Mouse (Mus musculus): ENCODE results near the gene Col16a1. TPM values are rescaled to one million over a fixed set of nuclear protein-coding genes. Genes with fewer than 3 reads are reported as not detected.

Gene Col16a1
- polyA plus RNA-seq, 1 experiment, result 12.7 TPM

GRCm38 (mm10) chr4:130010723-130011122, 36.9 kb upstream of the Col16a1 start:
- TF ChIP-seq POLR2A (IDR thresholded peaks at IDR 0.05; ENCODE audit: low read depth, low read length) (no peak), CTCF (conservative IDR thresholded peaks at IDR 0.05; ENCODE audit: insufficient read depth, insufficient read length, low read depth, low read length) (no peak)
- H3K4me1 ChIP-seq (ENCODE audit: control insufficient read depth, insufficient read depth, low read length), result no peaks in the 10 kb centered on the region
- WGBS, result 89% methylated on average over 4 of the region's 4 CpGs
- H3K4me3 ChIP-seq (ENCODE audit: insufficient read depth, low read depth, low read length), result no peak overlapping the region
- H3K27ac ChIP-seq (ENCODE audit: insufficient read depth, low read depth, low read length), result no peak overlapping the region
- no peaks in the 10 kb centered on the region for H3K36me3 ChIP-seq (ENCODE audit: control insufficient read depth, insufficient read depth, low read length)
- DNase-seq, result no peak
- no peaks in the 10 kb centered on the region for H3K27me3 ChIP-seq (replicated peaks; ENCODE audit: control insufficient read depth, insufficient read depth, low read length)

DNA sequence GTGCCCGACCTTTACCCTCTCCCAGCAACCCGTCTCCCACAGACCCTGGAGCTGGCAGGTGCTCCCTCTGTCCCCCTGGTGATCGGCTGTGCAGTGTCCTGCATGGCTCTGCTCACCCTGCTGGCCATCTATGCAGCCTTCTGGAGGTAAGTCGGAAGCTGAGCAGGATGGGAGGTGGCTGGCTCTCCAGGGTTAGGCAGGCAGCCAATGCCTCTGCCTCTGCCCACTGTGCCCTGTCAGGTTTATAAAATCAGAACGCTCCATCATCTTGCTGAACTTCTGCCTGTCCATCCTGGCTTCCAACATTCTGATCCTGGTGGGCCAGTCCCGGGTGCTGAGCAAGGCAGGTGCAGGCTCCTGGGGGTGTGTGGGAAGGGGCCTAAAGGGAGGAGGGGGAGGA, 35.4 kb upstream of the Col16a1 start:
- Histone ChIP-seq H3K4me1 (ENCODE audit: control insufficient read depth, insufficient read depth, low read length) (no peaks in the 10 kb centered on the region), H3K27me3 (replicated peaks; ENCODE audit: control insufficient read depth, insufficient read depth, low read length) (no peaks in the 10 kb centered on the region), H3K4me3 (ENCODE audit: insufficient read depth, low read depth, low read length) (no peak overlapping the region), H3K36me3 (ENCODE audit: control insufficient read depth, insufficient read depth, low read length) (no peaks in the 10 kb centered on the region), H3K27ac (ENCODE audit: insufficient read depth, low read depth, low read length) (no peak overlapping the region)
- 77% methylated on average over 6 of the region's 6 CpGs for WGBS
- TF ChIP-seq POLR2A (IDR thresholded peaks at IDR 0.05; ENCODE audit: low read depth, low read length) (no peak), CTCF (conservative IDR thresholded peaks at IDR 0.05; ENCODE audit: insufficient read depth, insufficient read length, low read depth, low read length) (no peak)
- DNase-seq, result no peak

DNA sequence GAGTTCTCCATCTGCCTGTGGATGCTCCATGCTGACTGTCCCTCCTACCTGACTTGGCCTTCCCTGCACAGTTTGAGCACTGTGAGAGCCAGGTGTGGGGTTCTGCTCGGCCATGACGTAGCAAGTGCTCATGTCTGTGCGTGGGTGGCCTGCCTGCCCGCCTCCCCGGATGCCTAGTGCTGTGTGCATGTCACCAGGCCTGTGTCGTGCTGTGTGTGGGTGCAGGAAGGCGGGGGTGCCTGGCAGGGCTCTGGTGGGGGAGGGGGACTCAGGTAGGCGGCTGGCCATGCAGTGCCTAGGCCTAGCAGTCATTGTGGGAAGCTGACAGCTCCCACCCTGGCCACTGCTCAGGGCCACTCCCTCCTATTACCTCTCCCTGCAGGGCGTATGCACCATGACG, 34.5 kb upstream of the Col16a1 start:
- TF ChIP-seq POLR2A (IDR thresholded peaks at IDR 0.05; ENCODE audit: low read depth, low read length) (no peak), CTCF (conservative IDR thresholded peaks at IDR 0.05; ENCODE audit: insufficient read depth, insufficient read length, low read depth, low read length) (no peak)
- Histone ChIP-seq H3K27me3 (replicated peaks; ENCODE audit: control insufficient read depth, insufficient read depth, low read length) (no peaks in the 10 kb centered on the region), H3K27ac (ENCODE audit: insufficient read depth, low read depth, low read length) (no peak overlapping the region), H3K4me1 (ENCODE audit: control insufficient read depth, insufficient read depth, low read length) (no peaks in the 10 kb centered on the region), H3K4me3 (ENCODE audit: insufficient read depth, low read depth, low read length) (no peak overlapping the region), H3K36me3 (ENCODE audit: control insufficient read depth, insufficient read depth, low read length) (no peaks in the 10 kb centered on the region)
- DNase-seq, result no peak
- WGBS, result 85% methylated on average over 10 of the region's 10 CpGs

- H3K4me3 ChIP-seq (ENCODE audit: insufficient read depth, low read depth, low read length), result no peak overlapping the region
- DNase-seq, result no peak
These were observed 31.6 kb upstream of the Col16a1 start for GRCm38 (mm10) chr4:130016010-130016409.

GRCm38 (mm10) chr4:130017036-130017674, 30.5 kb upstream of the Col16a1 start:
- Histone ChIP-seq H3K27me3 (replicated peaks; ENCODE audit: control insufficient read depth, insufficient read depth, low read length) (no peaks in the 10 kb centered on the region), H3K36me3 (ENCODE audit: control insufficient read depth, insufficient read depth, low read length) (no peaks in the 10 kb centered on the region), H3K4me3 (ENCODE audit: insufficient read depth, low read depth, low read length) (no peak overlapping the region), H3K27ac (ENCODE audit: insufficient read depth, low read depth, low read length) (no peak overlapping the region), H3K4me1 (ENCODE audit: control insufficient read depth, insufficient read depth, low read length) (no peaks in the 10 kb centered on the region)
- no peak for DNase-seq
- TF ChIP-seq POLR2A (IDR thresholded peaks at IDR 0.05; ENCODE audit: low read depth, low read length), result no peak
- no peak for TF ChIP-seq CTCF (conservative IDR thresholded peaks at IDR 0.05; ENCODE audit: insufficient read depth, insufficient read length, low read depth, low read length)
- WGBS, result 74% methylated on average over 18 of the region's 18 CpGs

More at GRCm38 (mm10) chr4:130016010-130016409, 31.6 kb upstream of the Col16a1 start:
- 83% methylated on average over 4 of the region's 4 CpGs for WGBS
- Histone ChIP-seq H3K36me3 (ENCODE audit: control insufficient read depth, insufficient read depth, low read length) (no peaks in the 10 kb centered on the region), H3K27me3 (replicated peaks; ENCODE audit: control insufficient read depth, insufficient read depth, low read length) (no peaks in the 10 kb centered on the region), H3K27ac (ENCODE audit: insufficient read depth, low read depth, low read length) (no peak overlapping the region), H3K4me1 (ENCODE audit: control insufficient read depth, insufficient read depth, low read length) (no peaks in the 10 kb centered on the region)
- TF ChIP-seq POLR2A (IDR thresholded peaks at IDR 0.05; ENCODE audit: low read depth, low read length) (no peak), CTCF (conservative IDR thresholded peaks at IDR 0.05; ENCODE audit: insufficient read depth, insufficient read length, low read depth, low read length) (no peak)

DNA sequence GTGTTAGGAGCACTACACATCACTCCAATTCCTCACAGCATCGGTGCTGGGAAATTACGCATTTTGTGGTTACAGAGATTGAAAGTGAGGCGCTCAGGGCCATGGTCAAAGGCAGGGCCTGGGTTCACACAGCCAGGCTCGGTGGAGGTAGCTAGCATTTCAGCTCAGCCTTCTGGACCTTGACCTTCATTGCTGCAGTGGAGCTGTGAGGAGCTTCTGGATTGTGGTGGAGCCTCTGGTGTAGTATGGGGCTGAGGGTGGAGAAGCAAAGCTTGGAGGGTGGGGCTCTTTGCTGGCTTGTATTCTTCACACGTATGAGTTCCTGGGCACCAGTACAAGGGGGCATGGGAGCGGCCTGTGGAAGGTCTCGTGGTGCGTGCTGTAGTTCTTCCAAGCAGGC, 24.7 kb upstream of the Col16a1 start:
- Histone ChIP-seq H3K27ac (ENCODE audit: insufficient read depth, low read depth, low read length) (no peak overlapping the region), H3K36me3 (ENCODE audit: control insufficient read depth, insufficient read depth, low read length) (no peaks in the 10 kb centered on the region), H3K4me1 (ENCODE audit: control insufficient read depth, insufficient read depth, low read length) (no peaks in the 10 kb centered on the region), H3K27me3 (replicated peaks; ENCODE audit: control insufficient read depth, insufficient read depth, low read length) (no peaks in the 10 kb centered on the region), H3K4me3 (ENCODE audit: insufficient read depth, low read depth, low read length) (no peak overlapping the region)
- no peak for TF ChIP-seq CTCF (conservative IDR thresholded peaks at IDR 0.05; ENCODE audit: insufficient read depth, insufficient read length, low read depth, low read length)
- no peak for TF ChIP-seq POLR2A (IDR thresholded peaks at IDR 0.05; ENCODE audit: low read depth, low read length)
- 78% methylated on average over 8 of the region's 8 CpGs for WGBS
- DNase-seq, result no peak

- Histone ChIP-seq H3K4me1 (ENCODE audit: control insufficient read depth, insufficient read depth, low read length) (no peaks in the 10 kb centered on the region), H3K27me3 (replicated peaks; ENCODE audit: control insufficient read depth, insufficient read depth, low read length) (no peaks in the 10 kb centered on the region), H3K36me3 (ENCODE audit: control insufficient read depth, insufficient read depth, low read length) (no peaks in the 10 kb centered on the region), H3K4me3 (ENCODE audit: insufficient read depth, low read depth, low read length) (no peak overlapping the region), H3K27ac (ENCODE audit: insufficient read depth, low read depth, low read length) (no peak overlapping the region)
- TF ChIP-seq POLR2A (IDR thresholded peaks at IDR 0.05; ENCODE audit: low read depth, low read length), result no peak
- TF ChIP-seq CTCF (conservative IDR thresholded peaks at IDR 0.05; ENCODE audit: insufficient read depth, insufficient read length, low read depth, low read length), result no peak
- DNase-seq, result no peak
- whole genome bisulfite sequencing, result 68% methylated on average over 10 of the region's 10 CpGs
These were observed 24.0 kb upstream of the Col16a1 start for GRCm38 (mm10) chr4:130023511-130024231.
